Comparison of ENCODE assay signal across 11 mouse cellular contexts in the genomic region with DNA sequence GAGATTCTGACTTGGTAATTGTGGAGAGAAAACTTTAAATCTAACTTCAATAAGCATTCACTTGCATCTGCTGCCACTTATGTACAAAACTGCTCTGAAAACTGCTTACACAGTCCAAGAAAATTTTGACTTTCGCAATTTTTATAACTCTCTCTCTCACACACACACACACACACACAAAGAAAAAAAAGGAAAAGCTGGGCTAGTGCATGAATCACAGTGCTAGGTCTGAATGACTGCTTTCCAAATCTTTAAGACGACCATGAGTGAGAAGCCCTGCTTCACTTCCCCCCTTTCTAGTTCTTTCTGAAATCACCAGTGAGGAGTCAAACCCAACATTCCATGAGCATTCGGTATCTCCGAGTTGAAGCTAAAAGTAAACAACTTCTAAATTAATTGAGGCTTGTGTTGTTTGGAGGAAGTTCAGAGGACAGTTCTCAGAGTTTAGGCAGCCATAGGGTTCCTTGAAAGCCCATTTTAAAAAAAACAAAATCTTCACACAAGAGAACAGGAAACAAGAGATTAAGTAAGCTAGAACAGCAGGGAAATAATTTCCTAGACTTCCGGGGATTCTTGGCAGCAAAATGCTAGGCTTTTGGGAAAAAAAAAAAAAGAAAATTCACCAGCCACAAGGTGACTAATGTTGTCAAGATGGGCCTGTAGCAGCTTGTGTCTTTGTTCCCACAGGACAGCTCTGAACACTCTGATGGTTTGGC. TPM values are rescaled to one million over a fixed set of nuclear protein-coding genes. Genes with fewer than 3 reads are reported as not detected.
DNase-seq lines count a peak whose midpoint lies in the region; ATAC-seq and TF ChIP-seq lines count a peak whose summit lies in the region.
"Had no signal": no experiment of that assay in that cellular context is flagged by ENCODE, and none has a peak within 500 bp of the region (broad histone marks: within the 10 kb centered on the region; RNA-seq: fewer than 3 reads in every experiment).

No protein-coding gene starts in this region.

- no peaks in the 10 kb centered on the region for H3K9me3 ChIP-seq in hindbrain, embryonic 15.5 days
- H3K9me3 ChIP-seq in hindbrain, embryonic 12.5 days (replicated peaks), result no peaks in the 10 kb centered on the region
- no peaks in the 10 kb centered on the region for H3K9me3 ChIP-seq in midbrain, embryonic 14.5 days (ENCODE audit: control insufficient read depth, low read length)
- no peaks in the 10 kb centered on the region for H3K9me3 ChIP-seq in midbrain, embryonic 13.5 days
- H3K9me3 ChIP-seq: liver, embryonic 13.5 days had no signal

- no peak overlapping the region for H3K27ac ChIP-seq in hindbrain, embryonic 15.5 days (replicated peaks)
- H3K27ac ChIP-seq in hindbrain, embryonic 12.5 days, result no peak overlapping the region
- no peak overlapping the region for H3K27ac ChIP-seq in midbrain, embryonic 14.5 days (replicated peaks; ENCODE audit: low read depth, low read length)
- H3K27ac ChIP-seq in midbrain, embryonic 13.5 days, result no peak overlapping the region
- peak overlapping the region; percentile 90 for H3K27ac ChIP-seq in embryonic fibroblast, embryonic 13.5 days (ENCODE audit: insufficient read depth, low read length)
- H3K27ac ChIP-seq: liver, embryonic 13.5 days had no signal

- H3K9ac ChIP-seq in hindbrain, embryonic 15.5 days, result no peak overlapping the region
- no peak overlapping the region for H3K9ac ChIP-seq in hindbrain, embryonic 12.5 days
- no peak overlapping the region for H3K9ac ChIP-seq in midbrain, embryonic 14.5 days (replicated peaks; ENCODE audit: low read length)
- no peak overlapping the region for H3K9ac ChIP-seq in midbrain, embryonic 13.5 days (replicated peaks)
- H3K9ac ChIP-seq: liver, embryonic 13.5 days had no signal

- no peak overlapping the region for H3K4me3 ChIP-seq in hindbrain, embryonic 15.5 days
- no peak overlapping the region for H3K4me3 ChIP-seq in hindbrain, embryonic 12.5 days
- no peak overlapping the region for H3K4me3 ChIP-seq in midbrain, embryonic 14.5 days (replicated peaks; ENCODE audit: low read depth, low read length)
- H3K4me3 ChIP-seq in midbrain, embryonic 13.5 days (replicated peaks), result no peak overlapping the region
- H3K4me3 ChIP-seq in embryonic fibroblast, embryonic 13.5 days (ENCODE audit: insufficient read depth, low read length), result no peak overlapping the region
- H3K4me3 ChIP-seq: liver, embryonic 13.5 days had no signal

- TF ChIP-seq CTCF in embryonic fibroblast, embryonic 13.5 days (IDR thresholded peaks at IDR 0.05; ENCODE audit: borderline replicate concordance, insufficient read depth, low read length), result no peak

- 57% methylated on average over 5 of the region's 5 CpGs for WGBS in hindbrain, embryonic 15.5 days
- 57% methylated on average over 5 of the region's 5 CpGs for WGBS in hindbrain, embryonic 12.5 days
- WGBS in midbrain, embryonic 14.5 days, result 41% methylated on average over 5 of the region's 5 CpGs
- WGBS in midbrain, embryonic 13.5 days, result 49% methylated on average over 5 of the region's 5 CpGs

- no peaks in the 10 kb centered on the region for H3K36me3 ChIP-seq in hindbrain, embryonic 15.5 days
- H3K36me3 ChIP-seq in hindbrain, embryonic 12.5 days, result 0 out of 2 replicates have a peak, but pooled peaks cover 4% of the 10 kb centered on the region
- peaks cover 10% of the 10 kb centered on the region for H3K36me3 ChIP-seq in midbrain, embryonic 14.5 days (ENCODE audit: control insufficient read depth, insufficient read depth, low read length)
- H3K36me3 ChIP-seq in midbrain, embryonic 13.5 days, result no peaks in the 10 kb centered on the region

- H3K4me1 ChIP-seq in hindbrain, embryonic 15.5 days (replicated peaks), result peaks cover 21% of the 10 kb centered on the region
- peaks cover 18% of the 10 kb centered on the region for H3K4me1 ChIP-seq in hindbrain, embryonic 12.5 days
- peaks cover 16% of the 10 kb centered on the region for H3K4me1 ChIP-seq in midbrain, embryonic 14.5 days (ENCODE audit: control insufficient read depth, insufficient read depth, low read length)
- H3K4me1 ChIP-seq in midbrain, embryonic 13.5 days (replicated peaks), result peaks cover 23% of the 10 kb centered on the region
- peaks cover 5% of the 10 kb centered on the region for H3K4me1 ChIP-seq in embryonic fibroblast, embryonic 13.5 days (ENCODE audit: control insufficient read depth, insufficient read depth, low read length)

- ATAC-seq in hindbrain, embryonic 15.5 days (ENCODE audit: low FRiP score, low read depth), result no peak
- ATAC-seq in hindbrain, embryonic 12.5 days (ENCODE audit: low FRiP score), result no peak
- no peak for ATAC-seq in midbrain, embryonic 14.5 days (ENCODE audit: low FRiP score, low TSS enrichment)
- no peak for ATAC-seq in midbrain, embryonic 13.5 days

- DNase-seq in midbrain, embryonic 14.5 days, result peak; percentile 17
- no peak for DNase-seq in spleen, adult 18-20 months
- DNase-seq in right cerebral cortex, postnatal 14 days, result no peak
- DNase-seq in cerebellum, postnatal 14 days, result no peak
- DNase-seq: liver, embryonic 13.5 days; right cerebral cortex, postnatal 25 days; thymus, postnatal 36 days had no signal

- H3K4me2 ChIP-seq in hindbrain, embryonic 15.5 days, result peak overlapping the region; percentile 26; the same call in 1 of the 2 replicates
- H3K4me2 ChIP-seq in hindbrain, embryonic 12.5 days (replicated peaks), result no peak overlapping the region
- 0 out of 2 replicates have a peak overlapping the region, but pooled peaks have one; percentile 23 for H3K4me2 ChIP-seq in midbrain, embryonic 14.5 days (ENCODE audit: low read length)
- no peak overlapping the region for H3K4me2 ChIP-seq in midbrain, embryonic 13.5 days (replicated peaks)
- H3K4me2 ChIP-seq: liver, embryonic 13.5 days had no signal

- TF ChIP-seq POLR2A in embryonic fibroblast, embryonic 13.5 days (IDR thresholded peaks at IDR 0.05; ENCODE audit: low read depth, low read length), result no peak; the same call in 1 of the 2 replicates

- no peaks in the 10 kb centered on the region for H3K27me3 ChIP-seq in hindbrain, embryonic 15.5 days
- no peaks in the 10 kb centered on the region for H3K27me3 ChIP-seq in hindbrain, embryonic 12.5 days
- H3K27me3 ChIP-seq in midbrain, embryonic 14.5 days (ENCODE audit: control insufficient read depth, insufficient read depth, low read length), result peaks cover 7% of the 10 kb centered on the region; the same call in 1 of the 2 replicates
- H3K27me3 ChIP-seq in midbrain, embryonic 13.5 days, result no peaks in the 10 kb centered on the region

RNA-seq across cellular contexts. Expression of a gene that starts 5.9 kb away (rescaled TPM):
- polyA plus RNA-seq in hindbrain, embryonic 15.5 days (2015; fragmentation: Nextera tagmentation; extraction: Ambion mirVana), result 35.2 and 35.5 TPM in 2 replicates
- 35.6 and 46.7 TPM in 2 replicates for polyA plus RNA-seq in hindbrain, embryonic 12.5 days (2016; fragmentation: Nextera tagmentation; extraction: Ambion mirVana)
- polyA plus RNA-seq in midbrain, embryonic 14.5 days (2014; fragmentation: Nextera tagmentation; extraction: Ambion mirVana), result 39.5 and 40.1 TPM in 2 replicates
- 26.9 and 38.6 TPM in 2 replicates for polyA plus RNA-seq in midbrain, embryonic 13.5 days (2015; fragmentation: Nextera tagmentation; extraction: Ambion mirVana)
- polyA plus RNA-seq in embryonic fibroblast, embryonic 13.5 days (2011; ENCODE audit: insufficient read length, low read depth, missing spikeins), result 41.0 and 48.6 TPM in 2 replicates

Comparison
In these comparisons a context has a peak if more than half of its experiments do, and no peak if none do; other contexts are left out.
1. H3K4me2 ChIP-seq: peak in hindbrain, embryonic 15.5 days (single experiment) and midbrain, embryonic 14.5 days (single experiment); none in hindbrain, embryonic 12.5 days (single experiment) and midbrain, embryonic 13.5 days (single experiment).